In genomic region chr4:42945043-42945442, GRCm38 (mm10) we compare ENCODE assay signal across 14 mouse cellular contexts. TPM values are rescaled to one million over a fixed set of nuclear protein-coding genes. Genes with fewer than 3 reads are reported as not detected.
DNase-seq lines count a peak whose midpoint lies in the region; ATAC-seq and TF ChIP-seq lines count a peak whose summit lies in the region.
"Had no signal": no experiment of that assay in that cellular context is flagged by ENCODE, and none has a peak within 500 bp of the region (broad histone marks: within the 10 kb centered on the region; RNA-seq: fewer than 3 reads in every experiment).

No protein-coding gene starts in this region.

- WGBS in heart, embryonic 10.5 days = 9% methylated on average over 6 of the region's 6 CpGs
- whole genome bisulfite sequencing in liver, adult 2 months = under 1% methylated on average over 6 of the region's 6 CpGs
- WGBS in liver, embryonic 12.5 days (ENCODE audit: insufficient replicate concordance) = 9% methylated on average over 6 of the region's 6 CpGs
- WGBS in liver, postnatal 0 days (ENCODE audit: insufficient replicate concordance) = 9% methylated on average over 6 of the region's 6 CpGs

- DNase-seq in heart, postnatal 10 days = peak; percentile 68 to 77
- DNase-seq in heart, embryonic 10.5 days (ENCODE audit: low spot score) = no peak
- peak; percentile 41 for DNase-seq in liver, adult 2 months (ENCODE audit: extremely low read depth, low read depth, low spot score)
- peak; percentile 52 for DNase-seq in ZHBTc4 (ENCODE audit: low read depth, low spot score)
- peak; percentile 42 for DNase-seq in liver, postnatal 0 days
- DNase-seq in cerebellum, postnatal 14 days = no peak
- DNase-seq in layer of hippocampus, postnatal 14 days (ENCODE audit: low spot score in 2 of 2) = no peak
- DNase-seq: cerebellum, adult 11 months; thymus, postnatal 25 days had no signal

- no peak for TF ChIP-seq CTCF in liver, adult 2 months (IDR thresholded peaks at IDR 0.05; ENCODE audit: low read depth, low read length)
- TF ChIP-seq CTCF in liver, postnatal 0 days (IDR thresholded peaks at IDR 0.05; ENCODE audit: low read depth) = no peak

- peaks cover 13% of the 10 kb centered on the region for H3K4me1 ChIP-seq in heart, embryonic 10.5 days
- H3K4me1 ChIP-seq in liver, adult 2 months (ENCODE audit: control insufficient read depth, insufficient read depth, low read length) = peaks cover 4% of the 10 kb centered on the region; the same call in 1 of the 2 replicates
- peaks cover 5% of the 10 kb centered on the region for H3K4me1 ChIP-seq in liver, embryonic 12.5 days
- peaks cover 4% of the 10 kb centered on the region for H3K4me1 ChIP-seq in liver, postnatal 0 days (ENCODE audit: insufficient read depth)

- H3K4me3 ChIP-seq in heart, embryonic 10.5 days = no peak overlapping the region
- H3K4me3 ChIP-seq in liver, adult 2 months (ENCODE audit: insufficient read depth, low read depth, low read length) = no peak overlapping the region
- H3K4me3 ChIP-seq in liver, embryonic 12.5 days = no peak overlapping the region
- H3K4me3 ChIP-seq in liver, postnatal 0 days (ENCODE audit: low read depth, low read length) = no peak overlapping the region
- H3K4me3 ChIP-seq: forebrain, embryonic 13.5 days; liver, embryonic 15.5 days had no signal

- no peak overlapping the region for H3K9ac ChIP-seq in liver, adult 2 months (ENCODE audit: low read depth, low read length)
- H3K9ac ChIP-seq in liver, embryonic 12.5 days = no peak overlapping the region
- no peak overlapping the region for H3K9ac ChIP-seq in liver, postnatal 0 days (replicated peaks)
- H3K9ac ChIP-seq: forebrain, embryonic 13.5 days; liver, embryonic 15.5 days had no signal

- H3K4me2 ChIP-seq in liver, embryonic 12.5 days = no peak overlapping the region
- no peak overlapping the region for H3K4me2 ChIP-seq in liver, postnatal 0 days (ENCODE audit: low read depth, low read length)
- H3K4me2 ChIP-seq: forebrain, embryonic 13.5 days; liver, embryonic 15.5 days had no signal

- no peaks in the 10 kb centered on the region for H3K9me3 ChIP-seq in heart, embryonic 10.5 days
- no peaks in the 10 kb centered on the region for H3K9me3 ChIP-seq in liver, embryonic 12.5 days (replicated peaks)
- no peaks in the 10 kb centered on the region for H3K9me3 ChIP-seq in liver, postnatal 0 days (ENCODE audit: low read length)
- H3K9me3 ChIP-seq: forebrain, embryonic 13.5 days; liver, embryonic 15.5 days had no signal

- no peak overlapping the region for H3K27ac ChIP-seq in heart, embryonic 10.5 days
- no peak overlapping the region for H3K27ac ChIP-seq in liver, adult 2 months (replicated peaks; ENCODE audit: insufficient read depth, low read depth, low read length)
- no peak overlapping the region for H3K27ac ChIP-seq in liver, embryonic 12.5 days
- H3K27ac ChIP-seq in liver, postnatal 0 days (ENCODE audit: low read depth) = no peak overlapping the region
- H3K27ac ChIP-seq: forebrain, embryonic 13.5 days; liver, embryonic 15.5 days had no signal

- H3K79me2 ChIP-seq in liver, adult 2 months (ENCODE audit: control insufficient read depth, insufficient read depth, low read length) = no peaks in the 10 kb centered on the region

- no peaks in the 10 kb centered on the region for H3K36me3 ChIP-seq in heart, embryonic 10.5 days
- no peaks in the 10 kb centered on the region for H3K36me3 ChIP-seq in liver, adult 2 months (ENCODE audit: control insufficient read depth, insufficient read depth, low read length)
- no peaks in the 10 kb centered on the region for H3K36me3 ChIP-seq in liver, embryonic 12.5 days
- no peaks in the 10 kb centered on the region for H3K36me3 ChIP-seq in liver, postnatal 0 days (replicated peaks; ENCODE audit: insufficient read depth, low read length)
- H3K36me3 ChIP-seq: liver, embryonic 15.5 days had no signal

- TF ChIP-seq EP300 in liver, postnatal 0 days (IDR thresholded peaks at IDR 0.05; ENCODE audit: low read depth) = no peak

- H3K27me3 ChIP-seq in heart, embryonic 10.5 days (ENCODE audit: insufficient read depth, poor library complexity, severe bottlenecking) = peaks cover 42% of the 10 kb centered on the region
- no peaks in the 10 kb centered on the region for H3K27me3 ChIP-seq in liver, adult 2 months (ENCODE audit: control insufficient read depth, insufficient read depth, low read length)
- peaks cover 92% of the 10 kb centered on the region for H3K27me3 ChIP-seq in liver, embryonic 12.5 days (replicated peaks)
- peaks cover 24% of the 10 kb centered on the region for H3K27me3 ChIP-seq in liver, postnatal 0 days (ENCODE audit: insufficient read depth, low read length)

- no peak for ATAC-seq in liver, embryonic 12.5 days
- no peak for ATAC-seq in liver, postnatal 0 days
- ATAC-seq: forebrain, embryonic 13.5 days had no signal

- no peak for TF ChIP-seq POLR2A in liver, adult 2 months (IDR thresholded peaks at IDR 0.05; ENCODE audit: extremely low read depth, insufficient read depth, low read length)

- intact Hi-C loops in heart, postnatal 10 days (cut with DNase I) = no loop called here

RNA-seq across cellular contexts. Expression of gene Dnajb5, which starts 4.6 kb away (rescaled TPM):
- 10 to 100 TPM; 61.8 to 68.9 TPM for total RNA-seq in heart, postnatal 10 days (2021)
- polyA plus RNA-seq in heart, embryonic 10.5 days (2016; fragmentation: Nextera tagmentation; extraction: Ambion mirVana) = 11.4 and 12.3 TPM in 2 replicates
- total RNA-seq in liver, adult 2 months (2014; rRNA removed) = 0.83 and 1.7 TPM in 2 replicates
- 2.8 TPM in 2 replicates for polyA plus RNA-seq in liver, adult 2 months (2012; rRNA removed)
- polyA plus RNA-seq in liver, embryonic 12.5 days (2016; fragmentation: Nextera tagmentation; extraction: Ambion mirVana) = 0.94 and 1.2 TPM in 2 replicates
- 0.73 and 1.0 TPM in 2 replicates for polyA plus RNA-seq in liver, postnatal 0 days (2015; fragmentation: Nextera tagmentation; extraction: Ambion mirVana)
- total RNA-seq in layer of hippocampus, postnatal 14 days (2021) = 100 to 1,000 TPM; 213 to 218 TPM

RNA-seq across cellular contexts. Expression of gene 1700022I11Rik, which starts 24.4 kb away (rescaled TPM):
- not detected for total RNA-seq in heart, postnatal 10 days (2021)
- 0.25 and 0.70 TPM in 2 replicates for polyA plus RNA-seq in heart, embryonic 10.5 days (2016; fragmentation: Nextera tagmentation; extraction: Ambion mirVana)
- not detected in 2 replicates for total RNA-seq in liver, adult 2 months (2014; rRNA removed)
- not detected in 2 replicates for polyA plus RNA-seq in liver, adult 2 months (2012; rRNA removed)
- polyA plus RNA-seq in liver, embryonic 12.5 days (2016; fragmentation: Nextera tagmentation; extraction: Ambion mirVana) = 0.20 and 0.47 TPM in 2 replicates
- polyA plus RNA-seq in liver, postnatal 0 days (2015; fragmentation: Nextera tagmentation; extraction: Ambion mirVana) = 0.17 TPM in 1 of 2 replicates, not detected in the other
- total RNA-seq in layer of hippocampus, postnatal 14 days (2021) = not detected
- total RNA-seq: hematopoietic stem cell, adult 5-6 weeks had no signal
- polyA plus RNA-seq: small intestine, adult 2 months had no signal

RNA-seq across cellular contexts. Expression of gene Phf24, which starts 28.6 kb away (rescaled TPM):
- total RNA-seq in heart, postnatal 10 days (2021) = 1 to 10 TPM; 8.0 to 9.5 TPM
- polyA plus RNA-seq in heart, embryonic 10.5 days (2016; fragmentation: Nextera tagmentation; extraction: Ambion mirVana) = 1.5 and 2.8 TPM in 2 replicates
- 0.18 and 0.20 TPM in 2 replicates for total RNA-seq in liver, adult 2 months (2014; rRNA removed)
- 0.05 and 0.13 TPM in 2 replicates for polyA plus RNA-seq in liver, adult 2 months (2012; rRNA removed)
- 0.18 and 0.26 TPM in 2 replicates for polyA plus RNA-seq in liver, embryonic 12.5 days (2016; fragmentation: Nextera tagmentation; extraction: Ambion mirVana)
- 0.11 and 0.12 TPM in 2 replicates for polyA plus RNA-seq in liver, postnatal 0 days (2015; fragmentation: Nextera tagmentation; extraction: Ambion mirVana)
- 100 to 1,000 TPM; 121 to 134 TPM for total RNA-seq in layer of hippocampus, postnatal 14 days (2021)
- total RNA-seq: hematopoietic stem cell, adult 5-6 weeks had no signal

RNA-seq across cellular contexts. Expression of gene Vcp, which starts 55.3 kb away (rescaled TPM):
- total RNA-seq in heart, postnatal 10 days (2021) = 100 to 1,000 TPM; 306 to 324 TPM
- 588 and 628 TPM in 2 replicates for polyA plus RNA-seq in heart, embryonic 10.5 days (2016; fragmentation: Nextera tagmentation; extraction: Ambion mirVana)
- 182 and 216 TPM in 2 replicates for total RNA-seq in liver, adult 2 months (2014; rRNA removed)
- 157 and 163 TPM in 2 replicates for polyA plus RNA-seq in liver, adult 2 months (2012; rRNA removed)
- polyA plus RNA-seq in liver, embryonic 12.5 days (2016; fragmentation: Nextera tagmentation; extraction: Ambion mirVana) = 354 and 366 TPM in 2 replicates
- 127 and 145 TPM in 2 replicates for polyA plus RNA-seq in liver, postnatal 0 days (2015; fragmentation: Nextera tagmentation; extraction: Ambion mirVana)
- 100 to 1,000 TPM; 214 to 228 TPM for total RNA-seq in layer of hippocampus, postnatal 14 days (2021)

Comparison
In these comparisons a context has a peak if more than half of its experiments do, and no peak if none do; other contexts are left out.
1. DNase-seq: peak in heart, postnatal 10 days (2 of 2), liver, adult 2 months (single experiment), ZHBTc4 (single experiment) and liver, postnatal 0 days (single experiment); none in heart, embryonic 10.5 days (single experiment), cerebellum, postnatal 14 days (0 of 2) and layer of hippocampus, postnatal 14 days (0 of 2).